Mouse (Mus musculus) MEL (cell line): Measurements from ENCODE around the gene Cwc22. TPM values are rescaled to one million over a fixed set of nuclear protein-coding genes. Genes with fewer than 3 reads are reported as not detected.

ENCODE experiments used
- DNase-seq: peaks from one replicate; pipeline ENCODE4 v3.0.0; 2011; ENCODE audit warnings: low read depth, low spot score
- H3K27ac ChIP-seq: 2 replicates; pipeline ENCODE4 v1.5.1; 2012; ENCODE audit warnings: low read depth, mild to moderate bottlenecking, control low read depth, low read length, moderate library complexity; ENCODE audit not compliant: control insufficient read depth
- H3K27me3 ChIP-seq, 2 experiments: fragments of 150-350 bp in 1 of 2; sonication (generic) in 1 of 2; 2 replicates each; pipeline ENCODE4 v1.6.1; 2012; ENCODE audit warnings: low read length in 2 of 2, mild to moderate bottlenecking in 2 of 2, improper control_type of control experiment in 1 of 2, moderate library complexity in 1 of 2; ENCODE audit not compliant: insufficient read depth in 2 of 2, control insufficient read depth in 1 of 2
- H3K36me3 ChIP-seq, 2 experiments: 2 replicates each; pipeline ENCODE4 v1.6.1; 2012 to 2014; ENCODE audit warnings: low read length in 2 of 2, improper control_type of control experiment in 1 of 2, inconsistent platforms in 1 of 2, mild to moderate bottlenecking in 1 of 2; ENCODE audit not compliant: insufficient read depth in 2 of 2, control insufficient read depth in 1 of 2
- H3K4me1 ChIP-seq, 2 experiments: fragments of 150-350 bp in 1 of 2; sonication (generic) in 1 of 2; 2 replicates each; pipeline ENCODE4 v1.6.1; 2012; ENCODE audit warnings: low read length in 2 of 2, improper control_type of control experiment in 1 of 2, mild to moderate bottlenecking in 1 of 2; ENCODE audit not compliant: insufficient read depth in 2 of 2, control insufficient read depth in 1 of 2
- H3K4me3 ChIP-seq, 2 experiments: fragments of 150-350 bp in 1 of 2; sonication (generic) in 1 of 2; 2 replicates each; pipeline ENCODE4 v1.5.1; 2012; ENCODE audit warnings: low read depth in 2 of 2, low read length in 2 of 2, mild to moderate bottlenecking in 2 of 2, moderate library complexity in 2 of 2, control low read depth in 1 of 2, improper control_type of control experiment in 1 of 2; ENCODE audit not compliant: control insufficient read depth in 1 of 2, insufficient read depth in 1 of 2
- H3K79me2 ChIP-seq: 2 replicates; pipeline ENCODE4 v1.6.1; 2012; ENCODE audit warnings: mild to moderate bottlenecking, low read length, moderate library complexity; ENCODE audit not compliant: control insufficient read depth, poor library complexity, insufficient read depth
- H3K9ac ChIP-seq: 2 replicates; pipeline ENCODE4 v1.6.1; 2012; ENCODE audit warnings: low read depth, mild to moderate bottlenecking, control low read depth, low read length, moderate library complexity; ENCODE audit not compliant: control insufficient read depth, poor library complexity, severe bottlenecking
- H3K9me3 ChIP-seq: fragments of 150-350 bp; sonication (generic); replicated peaks from 2 replicates; pipeline ENCODE4 v1.6.1; 2012; ENCODE audit warnings: mild to moderate bottlenecking, low read length, improper control_type of control experiment, moderate library complexity; ENCODE audit not compliant: insufficient read depth
- CHD2 ChIP-seq: IDR thresholded peaks from 2 replicates; pipeline ENCODE4 v1.6.1; 2011; ENCODE audit warnings: low read length, improper control_type of control experiment
- CTCF ChIP-seq, 3 experiments: IDR thresholded peaks in 2 of 3; conservative IDR thresholded peaks in 1 of 3; 2 replicates each; pipeline ENCODE4 v1.5.1; 2011 to 2012; ENCODE audit warnings: low read length in 3 of 3, low read depth in 2 of 3, mild to moderate bottlenecking in 2 of 3, improper control_type of control experiment in 1 of 3, inconsistent platforms in 1 of 3, mixed read lengths in 1 of 3, moderate library complexity in 1 of 3; ENCODE audit not compliant: control insufficient read depth in 1 of 3, insufficient read depth in 1 of 3, poor library complexity in 1 of 3, severe bottlenecking in 1 of 3
- E2F4 ChIP-seq: IDR thresholded peaks from 2 replicates; pipeline ENCODE4 v1.6.1; 2011; ENCODE audit warnings: low read depth, low read length, improper control_type of control experiment, borderline replicate concordance
- ELF1 ChIP-seq: IDR thresholded peaks from 2 replicates; pipeline ENCODE4 v1.6.1; 2014; ENCODE audit warnings: low read depth, mild to moderate bottlenecking, inconsistent platforms, low read length, improper control_type of control experiment, moderate library complexity
- EP300 ChIP-seq, 2 experiments: IDR thresholded peaks; 2 replicates each; pipeline ENCODE4 v1.6.1; 2011; ENCODE audit warnings: improper control_type of control experiment in 2 of 2, low read length in 2 of 2, low read depth in 1 of 2, mild to moderate bottlenecking in 1 of 2
- ETS1 ChIP-seq: IDR thresholded peaks from 2 replicates; pipeline ENCODE4 v1.6.1; 2012; ENCODE audit warnings: low read depth, mild to moderate bottlenecking, inconsistent platforms, low read length, improper control_type of control experiment, moderate library complexity
- JUND ChIP-seq: IDR thresholded peaks from 2 replicates; pipeline ENCODE4 v1.6.1; 2011; ENCODE audit warnings: low read depth, mild to moderate bottlenecking, improper control_type of control experiment, low read length
- KAT2A ChIP-seq: conservative IDR thresholded peaks from 2 replicates; pipeline ENCODE4 v1.6.1; 2012; ENCODE audit warnings: low read depth, low read length, improper control_type of control experiment, inconsistent platforms
- MAX ChIP-seq: IDR thresholded peaks from 2 replicates; pipeline ENCODE4 v1.6.1; 2011; ENCODE audit warnings: low read length, improper control_type of control experiment
- MAZ ChIP-seq: IDR thresholded peaks from 2 replicates; pipeline ENCODE4 v1.6.1; 2012; ENCODE audit warnings: low read depth, mild to moderate bottlenecking, inconsistent platforms, low read length, improper control_type of control experiment
- MXI1 ChIP-seq: IDR thresholded peaks from 2 replicates; pipeline ENCODE4 v1.6.1; 2011; ENCODE audit warnings: mild to moderate bottlenecking, low read depth, low read length, improper control_type of control experiment
- MYB ChIP-seq: IDR thresholded peaks from 2 replicates; pipeline ENCODE4 v1.6.1; 2011; ENCODE audit warnings: mild to moderate bottlenecking, low read depth, low read length, improper control_type of control experiment
- MYC ChIP-seq: IDR thresholded peaks from 2 replicates; pipeline ENCODE4 v1.6.1; 2011; ENCODE audit warnings: low read depth, mild to moderate bottlenecking, low read length, improper control_type of control experiment, moderate library complexity
- NELFE ChIP-seq: IDR thresholded peaks from 2 replicates; pipeline ENCODE4 v1.6.1; 2011; ENCODE audit warnings: low read depth, low read length, improper control_type of control experiment
- POLR2A ChIP-seq, 2 experiments: IDR thresholded peaks; 2 replicates each; pipeline ENCODE4 v1.6.1; 2011 to 2012; ENCODE audit warnings: low read length in 2 of 2, mild to moderate bottlenecking in 2 of 2, control low read depth in 1 of 2, improper control_type of control experiment in 1 of 2, low read depth in 1 of 2, moderate library complexity in 1 of 2; ENCODE audit not compliant: control insufficient read depth in 1 of 2, insufficient read depth in 1 of 2, poor library complexity in 1 of 2
- POLR2AphosphoS5 ChIP-seq: IDR thresholded peaks from 2 replicates; pipeline ENCODE4 v1.6.1; 2012; ENCODE audit warnings: low read depth, borderline replicate concordance, mild to moderate bottlenecking, inconsistent platforms, low read length, moderate library complexity, mixed read lengths
- SIN3A ChIP-seq: IDR thresholded peaks from 2 replicates; pipeline ENCODE4 v1.6.1; 2012; ENCODE audit warnings: low read length, improper control_type of control experiment, inconsistent platforms
- SMC3 ChIP-seq: IDR thresholded peaks from 2 replicates; pipeline ENCODE4 v1.6.1; 2011; ENCODE audit warnings: low read depth, low read length, improper control_type of control experiment
- TCF12 ChIP-seq: IDR thresholded peaks from 2 replicates; pipeline ENCODE4 v1.6.1; 2014; ENCODE audit warnings: low read depth, mild to moderate bottlenecking, inconsistent platforms, low read length, improper control_type of control experiment, moderate library complexity
- USF2 ChIP-seq, 2 experiments: IDR thresholded peaks; 2 replicates each; pipeline ENCODE4 v1.6.1; 2011 to 2012; ENCODE audit warnings: improper control_type of control experiment in 2 of 2, low read length in 2 of 2, borderline replicate concordance in 1 of 2, inconsistent platforms in 1 of 2, low read depth in 1 of 2, mild to moderate bottlenecking in 1 of 2; ENCODE audit not compliant: insufficient read depth in 1 of 2
- ZKSCAN1 ChIP-seq: IDR thresholded peaks from 2 replicates; pipeline ENCODE4 v1.6.1; 2012; ENCODE audit warnings: low read depth, mild to moderate bottlenecking, inconsistent platforms, low read length, improper control_type of control experiment, moderate library complexity
- ZMIZ1 ChIP-seq: IDR thresholded peaks from 2 replicates; pipeline ENCODE4 v1.6.1; 2012; ENCODE audit warnings: low read depth, mild to moderate bottlenecking, inconsistent platforms, low read length, improper control_type of control experiment, moderate library complexity
- ZNF384 ChIP-seq: IDR thresholded peaks from 2 replicates; pipeline ENCODE4 v1.6.1; 2012; ENCODE audit warnings: low read depth, mild to moderate bottlenecking, inconsistent platforms, low read length, improper control_type of control experiment
- polyA plus RNA-seq, 2 experiments: library from polyadenylated mRNA; stranded (reverse) in 1 of 2; unstranded in 1 of 2; fragments of >175 nt in 1 of 2; fragments of >200 nt in 1 of 2; gene quantifications; 2 replicates each; pipeline versions ENCODE4 v1.2.1 to v1.2.4; 2012; ENCODE audit warnings: low replicate concordance in 2 of 2, low read depth in 1 of 2; ENCODE audit not compliant: insufficient read length in 2 of 2, insufficient read depth in 1 of 2, missing spikeins in 1 of 2
- total RNA-seq: library from RNA; depleted of rRNA; stranded (reverse); fragments of 300-350 nt; gene quantifications from 2 replicates; pipeline ENCODE4 v1.2.3, GENCODE M21; 2012

Cwc22 gene
- total and polyA plus RNA-seq, 3 experiments: 54.0 to 72.7 TPM; not detected in 1

GRCm38 (mm10) chr2:77882961-77883360 lies 63.2 kb downstream of the Cwc22 start:
- no peaks in the 10 kb centered on the region for H3K4me1 ChIP-seq
- no peak overlapping the region for H3K27ac ChIP-seq
- TF ChIP-seq MAX: no peak
- no peak for TF ChIP-seq ZNF384
- TF ChIP-seq SIN3A: no peak
- no peak for TF ChIP-seq EP300 (IDR thresholded peaks at IDR 0.05; ENCODE audit: low read depth in 1 of 2, low read length in 2 of 2)
- no peak for TF ChIP-seq NELFE
- no peak for TF ChIP-seq MYB
- no peak for TF ChIP-seq E2F4
- TF ChIP-seq ETS1: no peak
- TF ChIP-seq ELF1: no peak
- no peak for TF ChIP-seq SMC3
- TF ChIP-seq MYC: no peak
- TF ChIP-seq CTCF (IDR thresholded peaks at IDR 0.05 in 2 of 3, conservative IDR thresholded peaks at IDR 0.05 in 1 of 3; ENCODE audit: control insufficient read depth in 1 of 3, insufficient read depth in 1 of 3, low read depth in 2 of 3, low read length in 3 of 3, poor library complexity in 1 of 3, severe bottlenecking in 1 of 3): no peak
- TF ChIP-seq MXI1: no peak
- TF ChIP-seq JUND: no peak
- no peak for TF ChIP-seq ZMIZ1
- TF ChIP-seq USF2 (IDR thresholded peaks at IDR 0.05; ENCODE audit: borderline replicate concordance in 1 of 2, insufficient read depth in 1 of 2, low read depth in 1 of 2, low read length in 2 of 2): no peak
- H3K36me3 ChIP-seq: no peaks in the 10 kb centered on the region
- H3K9ac ChIP-seq: no peak overlapping the region
- no peaks in the 10 kb centered on the region for H3K9me3 ChIP-seq
- no peak for DNase-seq
- H3K27me3 ChIP-seq: peaks cover 0 to 2% of the 10 kb centered on the region in 2 experiments; a peak in 1 of 4 replicates
- no peaks in the 10 kb centered on the region for H3K79me2 ChIP-seq
- H3K4me3 ChIP-seq: no peak overlapping the region

- DNase-seq: no peak
- no peak for TF ChIP-seq ZNF384
- TF ChIP-seq MYB: no peak
- TF ChIP-seq CTCF (IDR thresholded peaks at IDR 0.05 in 2 of 3, conservative IDR thresholded peaks at IDR 0.05 in 1 of 3; ENCODE audit: control insufficient read depth in 1 of 3, insufficient read depth in 1 of 3, low read depth in 2 of 3, low read length in 3 of 3, poor library complexity in 1 of 3, severe bottlenecking in 1 of 3): no peak
- no peak for TF ChIP-seq MAZ
- TF ChIP-seq CHD2: no peak
- TF ChIP-seq KAT2A: no peak
- no peak for TF ChIP-seq ZKSCAN1
- no peak for TF ChIP-seq POLR2AphosphoS5
- no peak for TF ChIP-seq MYC
- TF ChIP-seq TCF12: no peak
- TF ChIP-seq POLR2A (IDR thresholded peaks at IDR 0.05; ENCODE audit: control insufficient read depth in 1 of 2, insufficient read depth in 1 of 2, low read depth in 1 of 2, low read length in 2 of 2, poor library complexity in 1 of 2): no peak
- Histone ChIP-seq H3K4me1 (no peaks in the 10 kb centered on the region), H3K36me3 (no peaks in the 10 kb centered on the region), H3K79me2 (no peaks in the 10 kb centered on the region), H3K9ac (no peak overlapping the region), H3K27ac (no peak overlapping the region), H3K9me3 (no peaks in the 10 kb centered on the region), H3K4me3 (no peak overlapping the region), H3K27me3 (peaks cover 0 to 2% of the 10 kb centered on the region in 2 experiments; a peak in 1 of 4 replicates)
These were observed 64.6 kb downstream of the Cwc22 start for GRCm38 (mm10) chr2:77881301-77882199.
